Mouse (Mus musculus): ENCODE results near the gene Pth2. TPM values are rescaled to one million over a fixed set of nuclear protein-coding genes. Genes with fewer than 3 reads are reported as not detected.

The Pth2 gene
- polyA plus RNA-seq, 1 experiment, result not detected

GRCm38 (mm10) chr7:45138403-45138802, 42.4 kb upstream of the Pth2 start:
- 95% methylated on average over 1 of the region's 1 CpGs for WGBS
- H3K27ac ChIP-seq (ENCODE audit: insufficient read depth, low read length), result no peak overlapping the region
- no peaks in the 10 kb centered on the region; the same call in 1 of the 2 replicates for H3K4me1 ChIP-seq (ENCODE audit: control insufficient read depth, insufficient read depth, low read length)
- no peak for DNase-seq
- H3K4me3 ChIP-seq (replicated peaks; ENCODE audit: insufficient read depth, low read depth, low read length), result no peak overlapping the region
- TF ChIP-seq CTCF (IDR thresholded peaks at IDR 0.05; ENCODE audit: borderline replicate concordance, insufficient read depth, low read depth, low read length) (no peak), POLR2A (IDR thresholded peaks at IDR 0.05; ENCODE audit: borderline replicate concordance, insufficient read depth, low read length) (no peak)
- no peaks in the 10 kb centered on the region for H3K27me3 ChIP-seq (ENCODE audit: control insufficient read depth, insufficient read depth, low read length)

DNA sequence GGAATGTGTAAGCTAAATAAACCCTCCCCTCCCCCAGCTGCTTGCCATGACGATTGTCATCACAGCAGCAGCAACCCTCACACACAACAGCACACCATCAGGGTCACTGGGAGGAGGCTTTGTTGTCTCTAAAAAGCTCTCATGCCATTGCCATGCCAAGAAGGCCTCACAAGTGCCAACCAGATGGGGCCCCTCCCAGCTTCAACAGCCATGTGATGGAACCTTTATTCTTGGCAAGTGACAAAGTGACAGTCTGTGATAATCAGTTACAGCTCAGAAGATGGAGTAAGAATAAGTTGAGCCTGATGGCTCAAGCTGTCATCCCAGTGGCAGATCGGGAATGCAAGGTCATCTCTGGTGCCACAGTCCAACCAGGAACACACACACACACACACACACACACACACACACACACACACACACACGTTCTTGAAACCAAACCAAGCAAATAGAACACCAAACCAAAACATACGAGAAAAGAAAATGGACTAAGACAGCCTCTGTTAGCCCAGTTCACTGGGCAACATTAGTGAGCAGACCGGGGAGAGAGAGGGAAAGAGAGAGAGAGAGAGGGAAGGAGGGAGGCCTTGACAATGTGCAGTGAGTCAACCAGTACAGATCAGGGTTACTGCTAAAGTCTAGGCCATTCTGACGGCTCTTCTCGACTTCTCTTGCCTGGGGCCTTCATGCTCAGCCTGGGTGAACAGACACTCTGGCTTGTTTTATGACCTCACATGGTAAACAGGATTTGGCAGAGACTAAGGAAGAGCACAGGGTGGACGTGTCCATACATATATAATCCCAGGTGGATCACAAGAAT, 40.7 kb upstream of the Pth2 start:
- Histone ChIP-seq H3K4me3 (replicated peaks; ENCODE audit: insufficient read depth, low read depth, low read length) (no peak overlapping the region), H3K4me1 (ENCODE audit: control insufficient read depth, insufficient read depth, low read length) (no peaks in the 10 kb centered on the region; the same call in 1 of the 2 replicates), H3K27ac (ENCODE audit: insufficient read depth, low read length) (no peak overlapping the region), H3K27me3 (ENCODE audit: control insufficient read depth, insufficient read depth, low read length) (no peaks in the 10 kb centered on the region)
- DNase-seq, result no peak
- WGBS, result 47% methylated on average over 8 of the region's 8 CpGs
- TF ChIP-seq POLR2A (IDR thresholded peaks at IDR 0.05; ENCODE audit: borderline replicate concordance, insufficient read depth, low read length) (no peak), CTCF (IDR thresholded peaks at IDR 0.05; ENCODE audit: borderline replicate concordance, insufficient read depth, low read depth, low read length) (no peak)

DNA sequence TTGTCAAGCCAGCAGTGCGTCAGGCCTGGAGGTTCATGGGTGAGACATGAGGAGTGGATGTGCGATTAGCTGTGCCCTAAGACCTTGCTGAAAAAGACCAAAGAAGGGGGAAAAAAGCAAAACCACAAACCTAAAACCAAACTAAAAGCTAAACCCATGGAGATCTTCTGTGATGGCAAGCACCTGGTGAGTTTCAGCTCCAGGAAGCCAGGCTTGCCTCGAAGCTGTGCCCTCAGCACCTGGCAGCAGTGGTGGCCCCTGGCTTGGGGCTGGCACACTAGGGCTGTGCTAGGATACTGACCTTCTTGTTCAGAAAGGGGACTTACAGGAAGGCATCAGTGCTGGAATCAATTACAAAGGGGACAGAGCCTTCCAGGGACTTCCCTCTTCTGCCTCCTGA, 39.5 kb upstream of the Pth2 start:
- WGBS, result 89% methylated on average over 3 of the region's 3 CpGs
- no peaks in the 10 kb centered on the region for H3K4me1 ChIP-seq (ENCODE audit: control insufficient read depth, insufficient read depth, low read length)
- DNase-seq, result no peak
- H3K27ac ChIP-seq (ENCODE audit: insufficient read depth, low read length), result no peak overlapping the region
- TF ChIP-seq POLR2A (IDR thresholded peaks at IDR 0.05; ENCODE audit: borderline replicate concordance, insufficient read depth, low read length), result no peak
- TF ChIP-seq CTCF (IDR thresholded peaks at IDR 0.05; ENCODE audit: borderline replicate concordance, insufficient read depth, low read depth, low read length), result no peak
- no peaks in the 10 kb centered on the region for H3K27me3 ChIP-seq (ENCODE audit: control insufficient read depth, insufficient read depth, low read length)
- H3K4me3 ChIP-seq (replicated peaks; ENCODE audit: insufficient read depth, low read depth, low read length), result no peak overlapping the region

GRCm38 (mm10) chr7:45141914-45142313, 38.9 kb upstream of the Pth2 start:
- Histone ChIP-seq H3K27me3 (ENCODE audit: control insufficient read depth, insufficient read depth, low read length) (no peaks in the 10 kb centered on the region), H3K4me1 (ENCODE audit: control insufficient read depth, insufficient read depth, low read length) (no peaks in the 10 kb centered on the region), H3K4me3 (replicated peaks; ENCODE audit: insufficient read depth, low read depth, low read length) (no peak overlapping the region), H3K27ac (ENCODE audit: insufficient read depth, low read length) (no peak overlapping the region)
- no peak for DNase-seq
- TF ChIP-seq CTCF (IDR thresholded peaks at IDR 0.05; ENCODE audit: borderline replicate concordance, insufficient read depth, low read depth, low read length) (no peak), POLR2A (IDR thresholded peaks at IDR 0.05; ENCODE audit: borderline replicate concordance, insufficient read depth, low read length) (no peak)
- 86% methylated on average over 5 of the region's 5 CpGs for WGBS

DNA sequence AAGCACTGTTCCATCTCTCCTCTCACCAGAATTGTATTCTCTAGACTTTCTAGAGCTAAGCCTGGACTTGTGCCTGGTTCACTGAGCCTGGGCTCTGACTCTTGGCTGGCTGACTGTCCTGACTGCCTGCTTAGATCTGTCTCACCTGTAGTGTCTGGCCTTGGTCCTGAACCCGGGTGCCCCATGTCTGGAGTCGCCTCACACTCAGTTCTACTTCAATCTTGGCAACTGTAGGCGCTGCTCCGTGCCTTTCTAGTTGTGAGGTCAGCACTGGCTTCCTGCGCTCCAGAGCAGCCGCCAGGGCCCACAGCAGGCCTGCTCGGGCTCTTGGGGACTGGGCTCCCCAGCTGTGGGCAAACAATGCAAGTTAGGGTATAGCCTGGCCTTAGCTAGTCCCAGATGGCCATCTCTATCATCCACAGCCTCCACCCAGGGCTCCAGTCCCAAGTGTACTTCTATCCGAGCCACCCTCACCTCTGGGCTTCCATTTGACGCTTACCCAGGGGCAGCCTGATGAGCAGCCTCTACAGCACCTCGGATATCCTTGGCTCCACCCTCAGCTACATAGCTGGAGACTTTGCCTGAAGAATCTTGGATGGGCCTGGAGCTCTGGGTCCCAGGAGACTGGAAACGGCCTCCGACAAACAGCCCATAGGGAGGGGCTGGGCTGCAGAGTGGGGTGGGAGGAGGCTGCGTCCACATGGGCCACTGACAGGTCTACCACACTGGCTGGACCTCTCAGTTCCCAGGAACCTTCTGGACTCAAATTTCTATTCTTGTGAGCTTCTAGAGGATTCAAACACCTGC, 36.2 kb upstream of the Pth2 start:
- Histone ChIP-seq H3K4me3 (replicated peaks; ENCODE audit: insufficient read depth, low read depth, low read length) (no peak overlapping the region), H3K4me1 (ENCODE audit: control insufficient read depth, insufficient read depth, low read length) (no peaks in the 10 kb centered on the region), H3K27me3 (ENCODE audit: control insufficient read depth, insufficient read depth, low read length) (no peaks in the 10 kb centered on the region), H3K27ac (ENCODE audit: insufficient read depth, low read length) (no peak overlapping the region)
- 79% methylated on average over 13 of the region's 13 CpGs for WGBS
- no peak for DNase-seq
- TF ChIP-seq POLR2A (IDR thresholded peaks at IDR 0.05; ENCODE audit: borderline replicate concordance, insufficient read depth, low read length) (no peak), CTCF (IDR thresholded peaks at IDR 0.05; ENCODE audit: borderline replicate concordance, insufficient read depth, low read depth, low read length) (no peak)

DNA sequence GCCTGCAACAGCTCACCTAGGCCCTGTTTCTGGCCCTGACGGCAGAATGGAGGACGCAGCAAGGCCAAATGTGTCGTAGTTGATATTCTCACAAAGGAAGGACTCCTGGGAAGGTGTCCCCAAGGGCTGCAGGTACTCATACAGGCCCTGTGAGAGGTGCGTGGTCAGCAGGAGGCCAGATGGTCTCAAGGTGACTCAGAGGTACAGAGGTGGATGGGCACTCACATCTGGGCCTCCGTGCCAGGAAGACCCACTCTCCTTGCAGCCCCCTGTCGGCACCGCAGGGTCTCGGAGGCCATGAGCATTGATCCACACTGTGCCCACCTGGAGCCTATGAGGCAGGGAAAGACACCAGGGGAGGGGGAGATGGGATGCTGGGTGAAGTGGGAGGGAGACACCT, 35.3 kb upstream of the Pth2 start:
- H3K27me3 ChIP-seq (ENCODE audit: control insufficient read depth, insufficient read depth, low read length), result no peaks in the 10 kb centered on the region
- DNase-seq, result no peak
- no peaks in the 10 kb centered on the region for H3K4me1 ChIP-seq (ENCODE audit: control insufficient read depth, insufficient read depth, low read length)
- no peak overlapping the region for H3K27ac ChIP-seq (ENCODE audit: insufficient read depth, low read length)
- no peak overlapping the region for H3K4me3 ChIP-seq (replicated peaks; ENCODE audit: insufficient read depth, low read depth, low read length)
- no peak for TF ChIP-seq CTCF (IDR thresholded peaks at IDR 0.05; ENCODE audit: borderline replicate concordance, insufficient read depth, low read depth, low read length)
- TF ChIP-seq POLR2A (IDR thresholded peaks at IDR 0.05; ENCODE audit: borderline replicate concordance, insufficient read depth, low read length), result no peak
- whole genome bisulfite sequencing, result 91% methylated on average over 8 of the region's 8 CpGs

DNA sequence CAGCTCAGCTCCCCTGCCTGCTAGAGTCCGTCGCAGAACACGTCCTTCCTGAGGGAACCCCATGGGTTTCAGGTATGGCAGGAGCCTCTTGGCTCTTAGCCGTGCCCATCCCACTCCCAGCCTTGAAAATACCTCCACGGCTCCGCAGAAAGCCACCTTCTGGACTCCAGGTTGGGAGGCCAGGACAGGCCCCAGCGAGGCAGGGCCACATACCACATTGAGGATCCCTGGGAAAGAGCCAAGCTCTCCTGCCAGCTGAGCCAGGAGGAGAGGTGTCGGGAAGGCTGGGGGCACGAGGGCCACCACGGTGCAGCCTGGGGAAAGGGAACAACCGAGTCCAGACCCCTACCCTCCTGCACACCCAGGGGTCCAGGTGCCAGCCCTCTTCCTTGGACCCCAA, 33.5 kb upstream of the Pth2 start:
- WGBS, result 63% methylated on average over 11 of the region's 11 CpGs
- H3K27ac ChIP-seq (ENCODE audit: insufficient read depth, low read length), result no peak overlapping the region
- no peak for DNase-seq
- H3K27me3 ChIP-seq (ENCODE audit: control insufficient read depth, insufficient read depth, low read length), result no peaks in the 10 kb centered on the region
- H3K4me3 ChIP-seq (replicated peaks; ENCODE audit: insufficient read depth, low read depth, low read length), result no peak overlapping the region
- no peaks in the 10 kb centered on the region for H3K4me1 ChIP-seq (ENCODE audit: control insufficient read depth, insufficient read depth, low read length)
- TF ChIP-seq CTCF (IDR thresholded peaks at IDR 0.05; ENCODE audit: borderline replicate concordance, insufficient read depth, low read depth, low read length) (no peak), POLR2A (IDR thresholded peaks at IDR 0.05; ENCODE audit: borderline replicate concordance, insufficient read depth, low read length) (no peak)
